Mouse (Mus musculus) cerebellum, postnatal 10 days (tissue): ENCODE results near the gene Pcmtd2.

Experiments used
- DNase-seq, 2 experiments: peaks; one replicate each; pipeline ENCODE4 v3.0.0; 2021; ENCODE audit warnings: mixed read lengths in 2 of 2

Gene Pcmtd2

DNA sequence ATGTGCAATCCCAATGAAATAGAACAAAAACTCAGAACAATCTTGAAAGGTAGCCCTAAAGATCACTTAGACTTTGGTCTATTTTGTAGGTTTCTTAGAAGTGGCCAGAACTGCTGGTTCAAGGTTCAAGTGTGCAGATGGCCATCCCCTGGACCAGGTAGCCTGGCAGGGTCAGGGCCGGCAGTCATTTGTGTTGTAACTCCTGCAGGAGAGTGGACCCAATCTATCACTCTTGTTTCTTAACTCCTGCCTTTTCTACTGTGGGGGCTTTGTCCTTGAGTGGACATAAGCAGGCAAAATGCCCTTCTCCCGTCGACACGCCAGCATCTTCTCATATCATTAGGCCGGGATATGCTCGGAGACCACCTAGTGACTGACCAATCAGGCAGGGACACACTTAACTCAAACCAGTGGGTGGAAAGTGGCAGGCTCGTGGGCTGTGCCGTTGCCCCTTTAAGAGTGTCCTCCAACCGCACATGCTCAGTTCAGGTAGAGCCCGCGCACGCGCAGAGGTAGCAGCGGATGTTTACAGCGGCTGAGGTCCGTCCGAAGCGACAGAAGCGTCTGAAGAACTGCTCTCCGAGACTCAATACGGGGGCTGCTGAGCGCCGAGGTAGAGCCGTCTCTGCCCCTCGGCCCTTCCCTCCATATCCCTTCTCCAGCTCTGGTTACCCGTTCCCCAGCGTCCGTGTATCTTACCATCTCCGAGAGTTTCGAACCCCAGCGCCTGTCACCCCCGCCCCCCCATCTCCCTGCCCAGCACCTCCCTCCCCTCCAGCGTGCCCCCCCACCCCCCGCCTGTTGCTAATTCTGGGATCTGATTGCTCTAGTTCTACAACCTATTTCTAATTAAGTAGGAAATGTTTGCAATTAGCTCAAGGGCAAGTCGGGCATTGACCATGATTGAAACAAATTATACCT is at the start of gene Pcmtd2:
Pcmtd2 (plus strand) TSS at position 483 of the 921 bp plus-strand sequence.
- DNase-seq: peak; percentile 93 to 96

DNA sequence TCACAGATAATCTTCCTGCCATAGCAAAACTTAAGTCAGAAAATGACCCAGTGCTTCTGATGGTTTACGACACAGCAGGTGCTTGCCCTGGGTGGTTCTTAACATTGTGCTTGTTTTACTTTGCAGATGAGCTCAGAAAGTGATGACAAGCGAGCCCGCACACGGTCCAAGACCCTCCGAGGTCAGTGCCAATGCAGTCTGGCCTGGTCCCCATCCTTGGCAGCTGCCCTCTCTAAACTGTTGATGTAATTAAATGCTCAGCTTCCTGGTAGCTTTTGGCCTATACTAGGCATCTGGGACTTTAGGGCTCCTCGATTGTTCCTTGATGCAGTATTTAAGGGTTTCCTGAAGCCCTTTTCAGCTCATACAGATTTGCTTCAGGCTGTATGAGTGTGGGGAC is 48.3 kb upstream of the Pcmtd2 start:
- DNase-seq: peak; percentile 79 to 86

DNA sequence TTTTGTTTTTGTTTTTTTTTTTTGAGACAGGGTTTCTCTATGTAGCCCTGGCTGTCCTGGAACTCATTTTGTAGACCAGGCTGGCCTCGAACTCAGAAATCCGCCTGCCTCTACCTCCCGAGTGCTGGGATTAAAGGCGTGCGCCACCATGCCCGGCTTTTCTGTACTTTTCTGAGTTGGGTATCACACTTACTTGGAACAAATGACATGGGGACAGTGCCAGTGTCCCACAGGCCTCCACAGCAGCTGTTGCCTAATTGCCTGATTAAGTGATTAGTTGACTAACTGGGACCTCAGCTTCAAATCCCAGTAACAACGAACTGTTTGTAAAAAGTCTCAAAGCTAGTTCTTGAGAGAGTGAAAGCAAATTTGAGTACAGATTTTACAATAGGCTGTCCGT is 44.5 kb upstream of the Pcmtd2 start:
- peak; percentile 30 to 56 for DNase-seq

DNA sequence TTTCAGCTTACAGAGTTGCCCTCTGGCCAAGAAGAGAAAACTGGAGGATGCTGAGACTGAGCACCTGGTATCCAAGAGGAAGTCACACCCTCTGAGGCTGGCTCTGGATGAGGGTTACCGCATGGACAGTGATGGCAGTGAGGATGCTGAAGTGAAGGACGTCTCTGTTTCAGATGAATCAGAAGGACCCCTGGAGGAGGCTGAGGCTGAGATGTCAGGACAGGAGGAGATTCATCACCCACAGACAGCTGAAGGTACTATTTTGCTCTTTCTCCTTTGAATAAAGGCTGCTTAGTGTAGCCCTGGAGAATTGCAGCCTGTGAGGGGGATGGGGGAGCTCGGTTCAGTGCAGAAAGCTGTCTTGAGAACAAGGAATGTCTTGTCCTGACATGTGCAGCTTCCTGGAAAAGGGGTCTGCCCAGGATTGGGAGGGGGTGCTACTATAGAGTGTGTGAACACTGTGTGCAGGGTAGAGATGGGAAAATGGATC is 42.0 kb upstream of the Pcmtd2 start:
- DNase-seq: peak; percentile 38 to 44

DNA sequence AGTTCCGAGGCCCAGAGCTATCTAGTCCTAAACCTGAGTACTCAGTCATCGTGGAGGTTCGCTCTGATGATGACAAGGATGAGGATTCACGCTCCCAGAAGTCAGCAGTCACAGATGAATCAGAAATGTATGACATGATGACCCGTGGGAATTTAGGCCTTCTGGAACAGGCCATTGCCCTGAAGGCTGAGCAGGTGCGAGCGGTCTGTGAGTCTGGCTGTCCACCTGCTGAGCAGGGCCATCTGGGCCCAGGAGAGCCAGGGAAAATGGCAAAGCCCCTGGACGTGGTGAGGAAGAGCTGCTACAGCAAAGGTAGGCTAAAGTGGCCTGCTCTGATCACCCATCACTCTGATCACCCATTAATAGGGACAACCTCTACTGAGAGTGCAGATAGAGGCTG is 40.0 kb upstream of the Pcmtd2 start:
- peak; percentile 66 to 78 for DNase-seq

DNA sequence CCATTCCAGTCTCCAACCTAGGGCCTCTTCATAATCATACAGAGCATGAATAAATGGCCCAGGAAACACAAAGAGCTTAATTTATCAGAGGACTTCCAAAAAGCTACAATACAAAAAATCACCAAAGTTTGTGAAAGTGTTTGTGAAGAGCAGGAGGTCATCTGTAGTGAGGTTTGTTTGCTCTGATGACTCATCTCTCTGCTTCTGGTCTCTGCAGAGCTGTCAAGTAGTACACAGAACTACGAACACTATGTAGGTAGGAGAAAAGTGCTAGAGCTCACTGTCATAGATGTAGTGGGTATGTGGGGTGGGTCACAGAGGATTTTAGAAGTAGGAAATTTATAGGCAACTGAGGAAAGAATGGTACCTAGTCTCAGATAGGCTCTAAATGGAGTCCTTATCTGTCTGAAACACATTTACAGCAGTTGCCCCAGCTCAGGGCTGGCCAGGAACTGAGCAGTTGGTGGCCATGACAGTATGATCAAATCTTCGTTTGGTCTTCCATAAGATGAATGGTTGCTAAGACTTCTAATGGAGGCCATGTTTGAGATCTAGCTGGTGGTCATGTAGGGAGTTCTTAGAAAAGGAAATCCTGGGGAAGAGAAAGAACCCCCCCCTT is 8.5 kb upstream of the Pcmtd2 start:
- no peak for DNase-seq

GRCm38 (mm10) chr2:181832745-181833144 is 4.9 kb upstream of the Pcmtd2 start:
- DNase-seq: no peak

- DNase-seq: peak in 1 of 2 experiments; percentile 40
Observed at GRCm38 (mm10) chr2:181838293-181838680, 633 bp downstream of the Pcmtd2 start.

DNA sequence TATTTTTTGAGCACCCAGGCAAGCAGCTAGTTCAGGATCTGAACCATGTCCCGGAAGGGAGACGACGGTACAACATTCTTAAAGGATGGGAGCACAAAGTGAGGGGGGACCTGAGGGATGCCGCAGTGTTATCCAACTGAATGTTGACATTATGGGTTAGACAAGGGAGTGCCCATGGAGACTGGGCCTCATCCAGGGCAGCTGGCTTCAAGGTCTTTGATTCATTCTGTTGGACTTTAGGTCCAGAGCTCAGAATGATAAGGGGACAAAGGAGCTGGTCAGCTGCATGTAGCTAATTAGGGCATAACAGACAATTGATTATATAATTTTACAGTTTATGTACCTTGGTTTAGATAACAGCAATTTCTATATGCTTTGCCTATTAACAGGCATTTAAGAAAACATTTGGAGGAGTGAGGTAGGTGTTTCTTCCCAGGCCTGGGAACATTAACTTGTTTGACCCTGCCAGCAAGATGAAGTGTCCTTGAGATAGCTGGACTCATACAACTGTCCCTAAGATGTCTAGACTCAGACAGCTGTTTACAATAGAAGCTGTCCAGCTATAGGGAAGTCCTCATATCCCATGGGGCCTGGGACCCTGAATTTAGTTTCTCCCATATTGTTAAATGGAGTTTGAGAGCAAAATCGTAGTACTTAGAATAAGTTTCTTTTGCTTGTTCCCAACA is 8.2 kb downstream of the Pcmtd2 start:
- no peak for DNase-seq

DNA sequence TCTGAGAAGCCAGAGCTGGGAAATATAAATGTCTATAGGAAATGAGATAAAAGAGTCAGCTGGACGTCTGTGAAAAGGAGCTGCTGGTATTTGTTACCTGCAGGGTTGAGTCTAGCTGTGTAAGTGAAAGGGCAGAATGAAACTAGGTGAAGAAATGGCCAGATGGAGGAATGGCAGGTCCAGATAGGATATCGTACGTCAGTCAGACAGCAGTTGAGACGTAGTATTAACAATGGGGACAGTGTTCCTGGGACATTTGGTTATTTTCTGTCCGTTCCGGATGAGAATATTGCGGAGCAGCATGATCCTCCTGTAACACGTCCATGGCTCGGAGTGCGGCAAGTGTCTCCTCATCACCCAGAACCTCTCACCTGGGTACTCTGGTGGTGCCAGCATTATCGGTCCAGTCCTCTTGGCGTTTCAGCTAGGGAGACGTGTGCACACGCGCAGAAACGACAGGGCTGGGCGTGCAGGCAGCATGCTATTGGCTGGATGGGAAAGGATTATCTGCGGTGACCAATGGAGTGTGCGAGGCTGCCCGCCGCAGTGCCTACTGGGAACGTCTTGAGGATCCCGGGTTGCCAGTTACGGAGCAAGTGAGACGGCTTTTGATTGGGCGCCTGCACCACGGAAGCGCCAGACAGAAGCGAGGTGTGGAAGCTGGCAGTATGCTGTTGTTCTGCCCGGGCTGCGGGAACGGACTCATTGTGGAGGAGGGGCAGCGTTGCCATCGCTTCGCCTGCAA is 26.3 kb downstream of the Pcmtd2 start, which contains the start of gene Polr3k:
Polr3k (plus strand) TSS at position 547 of the 745 bp plus-strand sequence.
- DNase-seq: peak; percentile 92 to 96

- DNase-seq: no peak
Observed at GRCm38 (mm10) chr2:181864536-181864860, 26.8 kb downstream of the Pcmtd2 start.

DNA sequence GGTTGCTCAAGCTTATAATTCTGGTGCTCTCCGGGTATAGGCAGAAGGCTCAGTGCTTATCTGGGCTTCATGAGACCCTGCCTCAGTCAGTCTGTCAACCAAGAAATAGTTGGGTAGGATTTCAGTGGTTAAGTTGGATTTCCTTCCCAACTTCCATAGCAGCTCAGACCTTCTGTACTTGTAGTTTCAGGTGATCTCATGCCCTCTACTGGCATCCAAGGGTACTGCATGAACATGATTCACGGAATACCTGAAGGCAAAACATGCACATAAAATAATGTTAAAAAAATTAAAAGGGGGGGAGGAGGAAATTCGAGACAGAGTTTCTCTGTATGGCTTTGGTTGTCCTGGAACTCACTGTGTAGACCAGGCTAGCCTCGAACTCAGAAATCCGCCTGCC is 29.3 kb downstream of the Pcmtd2 start:
- DNase-seq: peak; percentile 86 to 90

DNA sequence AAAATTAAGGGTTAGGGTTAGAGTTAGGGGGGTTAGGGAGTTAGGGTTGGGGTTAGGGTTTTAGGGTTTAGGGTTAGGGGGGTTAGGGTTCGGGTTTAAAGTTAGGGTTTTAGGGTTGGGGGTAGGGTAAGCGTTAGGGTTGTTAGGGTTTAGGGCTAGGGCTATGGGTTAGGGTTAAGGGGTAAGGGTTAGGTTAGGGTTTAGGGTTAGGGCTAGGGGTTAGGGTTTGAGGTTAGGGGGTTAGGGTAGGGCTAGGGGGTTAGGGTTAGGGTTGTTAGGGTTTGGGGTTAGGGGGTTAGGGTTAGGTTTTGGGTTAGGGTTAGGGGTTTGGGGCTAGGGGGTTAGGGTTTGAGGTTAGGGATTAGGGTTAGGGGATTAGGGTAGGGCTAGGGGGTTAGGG is 33.4 kb downstream of the Pcmtd2 start:
- no peak for DNase-seq

DNA sequence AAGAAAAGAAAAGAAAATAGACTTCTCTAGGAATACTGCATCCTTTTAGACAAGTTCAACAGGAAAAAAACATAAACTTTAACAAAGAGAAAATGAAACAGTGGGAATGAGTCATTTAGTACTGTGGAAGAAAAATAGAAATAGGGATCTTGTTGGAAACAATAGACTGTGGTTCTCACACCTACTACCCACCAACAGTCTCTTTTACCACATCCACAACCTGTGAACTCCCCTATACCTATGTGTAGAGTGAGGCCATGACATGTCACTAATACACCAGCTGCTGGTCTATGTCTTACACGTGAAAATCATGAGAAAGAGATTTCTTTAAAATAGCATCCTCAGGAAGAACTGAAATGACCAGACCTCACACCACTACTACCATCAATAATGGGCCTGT is 41.2 kb downstream of the Pcmtd2 start:
- DNase-seq: no peak

GRCm38 (mm10) chr2:181883022-181883749 is 45.5 kb downstream of the Pcmtd2 start:
- no peak for DNase-seq
